Mouse (Mus musculus): ENCODE results near the gene Gm2004. TPM values are rescaled to one million over a fixed set of nuclear protein-coding genes. Genes with fewer than 3 reads are reported as not detected.
"Not testable (repeated sequence)": the region's sequence is repeated elsewhere in the genome, so short reads cannot be mapped to it uniquely, and the experiment has no call there.

Gene Gm2004
- total RNA-seq (2021), result 1 to 10 TPM; 3.4 to 4.2 TPM
- long read RNA-seq, experiment 1, partial matches to known transcripts, result 18 of 22 reads
- long read RNA-seq, experiment 1, other reads (novel, unspliced or antisense), result 4 of 22 reads
- long read RNA-seq, experiment 2, partial matches to known transcripts, result 13 of 15 reads
- long read RNA-seq, experiment 2, other reads (novel, unspliced or antisense), result 2 of 15 reads

GRCm38 (mm10) chr2:176149725-176150124 is at the start of gene Gm2004:
Gene Gm2004 (minus strand): TSS chr2:176149825.
- not testable (repeated sequence) for DNase-seq (ENCODE audit: low spot score in 2 of 2)

More at GRCm38 (mm10) chr2:176149725-176150124, at the start of gene Gm2004:
- intact Hi-C loops (cut with DNase I), result not testable (repeated sequence)

Other genes with a start within 250 kb of the Gm2004 start
- 1 to 10 TPM; 4.4 TPM for gene Zfp966, start 218.7 kb downstream of the Gm2004 start, total RNA-seq (2021)
- gene Gm2026, start 184.5 kb downstream of the Gm2004 start, total RNA-seq (2021), result 10 to 100 TPM; 39.8 to 47.9 TPM
- 1 to 10 TPM; 4.5 to 7.6 TPM for gene 2210418O10Rik, start 76.7 kb upstream of the Gm2004 start, total RNA-seq (2021)
- gene Gm11009, start 169.7 kb upstream of the Gm2004 start, total RNA-seq (2021), result not detected

Data from left cerebral cortex, postnatal 14 days (tissue).